Comparison of ENCODE assay signal across 13 mouse cellular contexts in the genomic region with DNA sequence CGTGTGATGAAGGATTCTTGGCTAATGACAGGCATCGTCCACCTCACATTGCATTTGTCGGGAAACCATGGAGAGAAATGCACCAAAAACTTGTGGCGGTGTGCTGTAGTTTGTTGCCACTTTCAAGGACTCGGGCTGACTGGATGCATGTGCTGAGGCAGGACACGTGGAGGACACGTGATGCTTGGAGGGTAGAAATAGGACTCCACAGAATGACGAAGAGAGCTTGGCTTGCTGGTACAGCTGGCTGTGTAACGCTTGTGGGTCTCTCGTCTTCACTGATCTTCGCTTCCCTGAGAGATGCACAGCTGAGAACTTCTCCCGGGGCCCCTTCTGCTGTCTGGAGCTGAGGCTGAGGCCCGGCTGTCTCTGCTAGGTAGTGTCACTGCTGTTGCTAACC. TPM values are rescaled to one million over a fixed set of nuclear protein-coding genes. Genes with fewer than 3 reads are reported as not detected.
A peak's percentile ranks its signal among the peaks of the same experiment; 100 is the strongest.
DNase-seq lines count a peak whose midpoint lies in the region; ATAC-seq and TF ChIP-seq lines count a peak whose summit lies in the region.
"Had no signal": no experiment of that assay in that cellular context is flagged by ENCODE, and none has a peak within 500 bp of the region (broad histone marks: within the 10 kb centered on the region; RNA-seq: fewer than 3 reads in every experiment).

No protein-coding gene starts in this region.

- intact Hi-C loops in heart, postnatal 36 days (cut with DNase I) = loop anchor here (2.0 kb wide), 1 partner anchor 46 kb away; no protein-coding TSS in a partner anchor

- H3K4me3 ChIP-seq in forebrain, embryonic 13.5 days = no peak overlapping the region
- H3K4me3 ChIP-seq in forebrain, postnatal 0 days (ENCODE audit: low read depth, low read length) = no peak overlapping the region
- H3K4me3 ChIP-seq in embryonic facial prominence, embryonic 15.5 days (replicated peaks) = no peak overlapping the region
- H3K4me3 ChIP-seq in stomach, postnatal 0 days (ENCODE audit: low read depth, low read length) = no peak overlapping the region

- no peak for DNase-seq in forebrain, postnatal 0 days
- peak; percentile 65 for DNase-seq in layer of hippocampus, adult 11-12 months (ENCODE audit: low spot score)
- no peak for DNase-seq in layer of hippocampus, postnatal 25 days (ENCODE audit: extremely low spot score in 1 of 2, low spot score in 1 of 2)
- DNase-seq in right cerebral cortex, adult 18-20 months = peak; percentile 78
- DNase-seq in stomach, postnatal 0 days (ENCODE audit: low spot score) = no peak
- no peak for DNase-seq in heart, postnatal 36 days
- DNase-seq: retina, postnatal 1 day had no signal

- peaks cover 44% of the 10 kb centered on the region for H3K36me3 ChIP-seq in forebrain, embryonic 13.5 days (ENCODE audit: poor library complexity, severe bottlenecking)
- peaks cover 27% of the 10 kb centered on the region for H3K36me3 ChIP-seq in forebrain, postnatal 0 days (ENCODE audit: insufficient read depth)
- H3K36me3 ChIP-seq in embryonic facial prominence, embryonic 15.5 days = peaks cover 29% of the 10 kb centered on the region
- peaks cover 6% of the 10 kb centered on the region; the same call in 1 of the 2 replicates for H3K36me3 ChIP-seq in stomach, postnatal 0 days (ENCODE audit: control insufficient read depth, insufficient read depth, low read length)

- 78% methylated on average over 13 of the region's 13 CpGs for WGBS in forebrain, embryonic 13.5 days
- 71% methylated on average over 13 of the region's 13 CpGs for WGBS in forebrain, postnatal 0 days
- WGBS in embryonic facial prominence, embryonic 15.5 days = 54% methylated on average over 13 of the region's 13 CpGs
- 65% methylated on average over 13 of the region's 13 CpGs for WGBS in stomach, postnatal 0 days

- H3K27me3 ChIP-seq in forebrain, embryonic 13.5 days = no peaks in the 10 kb centered on the region
- no peaks in the 10 kb centered on the region for H3K27me3 ChIP-seq in forebrain, postnatal 0 days (ENCODE audit: insufficient read depth, low read length)
- no peaks in the 10 kb centered on the region for H3K27me3 ChIP-seq in embryonic facial prominence, embryonic 15.5 days
- no peaks in the 10 kb centered on the region for H3K27me3 ChIP-seq in stomach, postnatal 0 days (ENCODE audit: control insufficient read depth, insufficient read depth, low read length)
- H3K27me3 ChIP-seq: Patski had no signal

- no peak overlapping the region for H3K9ac ChIP-seq in forebrain, embryonic 13.5 days
- H3K9ac ChIP-seq in forebrain, postnatal 0 days = no peak overlapping the region
- H3K9ac ChIP-seq in embryonic facial prominence, embryonic 15.5 days = no peak overlapping the region
- no peak overlapping the region for H3K9ac ChIP-seq in stomach, postnatal 0 days (ENCODE audit: low read length)

- H3K4me2 ChIP-seq in forebrain, embryonic 13.5 days = no peak overlapping the region
- H3K4me2 ChIP-seq in forebrain, postnatal 0 days (ENCODE audit: low read depth) = no peak overlapping the region
- H3K4me2 ChIP-seq in embryonic facial prominence, embryonic 15.5 days (replicated peaks) = no peak overlapping the region
- no peak overlapping the region for H3K4me2 ChIP-seq in stomach, postnatal 0 days (replicated peaks; ENCODE audit: low read depth)

- H3K27ac ChIP-seq in forebrain, embryonic 13.5 days = peak overlapping the region; percentile 65
- no peak overlapping the region for H3K27ac ChIP-seq in forebrain, postnatal 0 days (ENCODE audit: low read depth, low read length)
- peak overlapping the region; percentile 13; the same call in 1 of the 2 replicates for H3K27ac ChIP-seq in embryonic facial prominence, embryonic 15.5 days (replicated peaks)
- H3K27ac ChIP-seq in stomach, postnatal 0 days (replicated peaks) = no peak overlapping the region

- no peak for TF ChIP-seq CTCF in forebrain, postnatal 0 days (IDR thresholded peaks at IDR 0.05; ENCODE audit: low read depth)
- TF ChIP-seq CTCF in stomach, postnatal 0 days (IDR thresholded peaks at IDR 0.05; ENCODE audit: low read depth) = no peak

- no peaks in the 10 kb centered on the region for H3K9me3 ChIP-seq in forebrain, embryonic 13.5 days (replicated peaks)
- H3K9me3 ChIP-seq in forebrain, postnatal 0 days (ENCODE audit: low read length) = no peaks in the 10 kb centered on the region
- H3K9me3 ChIP-seq in embryonic facial prominence, embryonic 15.5 days (replicated peaks) = no peaks in the 10 kb centered on the region
- no peaks in the 10 kb centered on the region for H3K9me3 ChIP-seq in stomach, postnatal 0 days (ENCODE audit: control insufficient read depth, low read length)

- H3K4me1 ChIP-seq in forebrain, embryonic 13.5 days = peaks cover 60% of the 10 kb centered on the region
- no peaks in the 10 kb centered on the region for H3K4me1 ChIP-seq in forebrain, postnatal 0 days (ENCODE audit: insufficient read depth)
- H3K4me1 ChIP-seq in embryonic facial prominence, embryonic 15.5 days = peaks cover 53% of the 10 kb centered on the region
- H3K4me1 ChIP-seq in stomach, postnatal 0 days (replicated peaks; ENCODE audit: control insufficient read depth, insufficient read depth) = no peaks in the 10 kb centered on the region

- no peak for TF ChIP-seq EP300 in stomach, postnatal 0 days (optimal IDR thresholded peaks at IDR 0.05)

- ATAC-seq in forebrain, embryonic 13.5 days = no peak
- no peak for ATAC-seq in forebrain, postnatal 0 days
- no peak for ATAC-seq in embryonic facial prominence, embryonic 15.5 days (ENCODE audit: insufficient number of reproducible peaks, low FRiP score, low TSS enrichment, low read depth)
- ATAC-seq in stomach, postnatal 0 days (ENCODE audit: low FRiP score, low TSS enrichment) = no peak
- ATAC-seq: Patski had no signal

RNA-seq across cellular contexts. Expression of gene Rgma, which starts 47.9 kb away (rescaled TPM):
- 24.7 and 27.6 TPM in 2 replicates for polyA plus RNA-seq in forebrain, embryonic 13.5 days (2015; fragmentation: Nextera tagmentation; extraction: Ambion mirVana)
- 72.2 and 96.4 TPM in 2 replicates for total RNA-seq in forebrain, postnatal 0 days (2014; rRNA removed)
- polyA plus RNA-seq in forebrain, postnatal 0 days (2015; fragmentation: Nextera tagmentation; extraction: Ambion mirVana) = 34.1 and 39.9 TPM in 2 replicates
- total RNA-seq in layer of hippocampus, postnatal 25 days (2021) = 10 to 100 TPM; 50.7 to 62.6 TPM
- polyA plus RNA-seq in embryonic facial prominence, embryonic 15.5 days (2015; fragmentation: Nextera tagmentation; extraction: Ambion mirVana) = 23.0 and 24.1 TPM in 2 replicates
- polyA plus RNA-seq in stomach, postnatal 0 days (2015; fragmentation: Nextera tagmentation; extraction: Ambion mirVana) = 4.5 and 5.7 TPM in 2 replicates
- 10 to 100 TPM; 52.1 to 87.0 TPM for total RNA-seq in heart, postnatal 36 days (2021)
- total RNA-seq: granulocyte monocyte progenitor cell, adult 5-6 weeks; hematopoietic stem cell, adult 5-6 weeks; monocyte, adult 5-6 weeks had no signal

Comparison
In these comparisons a context has a peak if more than half of its experiments do, and no peak if none do; other contexts are left out.
1. H3K27ac ChIP-seq: peak in forebrain, embryonic 13.5 days (single experiment) and embryonic facial prominence, embryonic 15.5 days (single experiment); none in forebrain, postnatal 0 days (single experiment) and stomach, postnatal 0 days (single experiment).
2. DNase-seq: peak in layer of hippocampus, adult 11-12 months (single experiment) and right cerebral cortex, adult 18-20 months (single experiment); none in forebrain, postnatal 0 days (single experiment), layer of hippocampus, postnatal 25 days (0 of 2), stomach, postnatal 0 days (single experiment) and heart, postnatal 36 days (0 of 2).